Mouse (Mus musculus): ENCODE data around the gene Ankrd63. TPM values are rescaled to one million over a fixed set of nuclear protein-coding genes. Genes with fewer than 3 reads are reported as not detected.
A peak's percentile ranks its signal among the peaks of the same experiment; 100 is the strongest.

Ankrd63 gene
- polyA plus RNA-seq, 1 experiment from 2014 or later, result 0.11 TPM

GRCm38 (mm10) chr2:118714230-118714629 lies 10.5 kb upstream of the Ankrd63 start:
- no peak overlapping the region for H3K9ac ChIP-seq (ENCODE audit: low read depth, low read length)
- H3K27ac ChIP-seq (replicated peaks; ENCODE audit: low read depth, low read length), result no peak overlapping the region
- no peaks in the 10 kb centered on the region for H3K9me3 ChIP-seq (ENCODE audit: control insufficient read depth, low read length)
- 52% methylated on average over 4 of the region's 4 CpGs for WGBS
- no peaks in the 10 kb centered on the region for H3K36me3 ChIP-seq (ENCODE audit: control insufficient read depth, insufficient read depth, low read length)
- DNase-seq (ENCODE audit: low spot score) (no peak), ATAC-seq (ENCODE audit: low read depth) (no peak)
- H3K27me3 ChIP-seq (replicated peaks; ENCODE audit: control insufficient read depth, insufficient read depth, low read length), result peaks cover 38% of the 10 kb centered on the region
- H3K4me2 ChIP-seq (ENCODE audit: low read depth, low read length), result no peak overlapping the region
- peaks cover 4% of the 10 kb centered on the region; the same call in 1 of the 2 replicates for H3K4me1 ChIP-seq (ENCODE audit: control insufficient read depth, insufficient read depth, low read length)
- H3K4me3 ChIP-seq (ENCODE audit: low read depth, low read length), result no peak overlapping the region

GRCm38 (mm10) chr2:118713631-118714030 lies 9.9 kb upstream of the Ankrd63 start:
- no peak for ATAC-seq (ENCODE audit: low read depth)
- H3K27ac ChIP-seq (replicated peaks; ENCODE audit: low read depth, low read length), result no peak overlapping the region
- H3K4me1 ChIP-seq (ENCODE audit: control insufficient read depth, insufficient read depth, low read length), result peaks cover 4% of the 10 kb centered on the region; the same call in 1 of the 2 replicates
- H3K27me3 ChIP-seq (replicated peaks; ENCODE audit: control insufficient read depth, insufficient read depth, low read length), result peaks cover 44% of the 10 kb centered on the region
- DNase-seq (ENCODE audit: low spot score), result no peak
- WGBS, result 92% methylated on average over 6 of the region's 6 CpGs
- no peak overlapping the region for H3K4me2 ChIP-seq (ENCODE audit: low read depth, low read length)
- no peak overlapping the region for H3K9ac ChIP-seq (ENCODE audit: low read depth, low read length)
- H3K9me3 ChIP-seq (ENCODE audit: control insufficient read depth, low read length), result no peaks in the 10 kb centered on the region
- H3K36me3 ChIP-seq (ENCODE audit: control insufficient read depth, insufficient read depth, low read length), result no peaks in the 10 kb centered on the region
- H3K4me3 ChIP-seq (ENCODE audit: low read depth, low read length), result no peak overlapping the region

- peaks cover 4% of the 10 kb centered on the region; the same call in 1 of the 2 replicates for H3K4me1 ChIP-seq (ENCODE audit: control insufficient read depth, insufficient read depth, low read length)
- H3K27me3 ChIP-seq (replicated peaks; ENCODE audit: control insufficient read depth, insufficient read depth, low read length), result peaks cover 70% of the 10 kb centered on the region
- DNase-seq (ENCODE audit: low spot score) (peak; percentile 81), ATAC-seq (ENCODE audit: low read depth) (peak; percentile 81)
- H3K4me3 ChIP-seq (ENCODE audit: low read depth, low read length), result peak overlapping the region; percentile 41
- H3K4me2 ChIP-seq (ENCODE audit: low read depth, low read length), result peak overlapping the region; percentile 90
- H3K9ac ChIP-seq (ENCODE audit: low read depth, low read length), result peak overlapping the region; percentile 51
- H3K9me3 ChIP-seq (ENCODE audit: control insufficient read depth, low read length), result no peaks in the 10 kb centered on the region
- H3K36me3 ChIP-seq (ENCODE audit: control insufficient read depth, insufficient read depth, low read length), result no peaks in the 10 kb centered on the region
- H3K27ac ChIP-seq (replicated peaks; ENCODE audit: low read depth, low read length), result no peak overlapping the region
- WGBS, result under 1% methylated on average over 23 of the region's 36 CpGs
These were observed 7.3 kb upstream of the Ankrd63 start for GRCm38 (mm10) chr2:118711038-118711494.

- H3K9me3 ChIP-seq (ENCODE audit: control insufficient read depth, low read length), result no peaks in the 10 kb centered on the region
- no peak overlapping the region for H3K4me3 ChIP-seq (ENCODE audit: low read depth, low read length)
- no peaks in the 10 kb centered on the region for H3K36me3 ChIP-seq (ENCODE audit: control insufficient read depth, insufficient read depth, low read length)
- H3K4me2 ChIP-seq (ENCODE audit: low read depth, low read length), result no peak overlapping the region
- H3K9ac ChIP-seq (ENCODE audit: low read depth, low read length), result no peak overlapping the region
- ATAC-seq (ENCODE audit: low read depth) (no peak), DNase-seq (ENCODE audit: low spot score) (no peak)
- H3K27ac ChIP-seq (replicated peaks; ENCODE audit: low read depth, low read length), result no peak overlapping the region
- H3K27me3 ChIP-seq (replicated peaks; ENCODE audit: control insufficient read depth, insufficient read depth, low read length), result peaks cover 83% of the 10 kb centered on the region
- H3K4me1 ChIP-seq (ENCODE audit: control insufficient read depth, insufficient read depth, low read length), result peaks cover 4% of the 10 kb centered on the region; the same call in 1 of the 2 replicates
- WGBS, result 44% methylated on average over 4 of the region's 4 CpGs
These were observed 6.0 kb upstream of the Ankrd63 start for GRCm38 (mm10) chr2:118709655-118710221.

- ATAC-seq (ENCODE audit: low read depth) (no peak), DNase-seq (ENCODE audit: low spot score) (no peak)
- Histone ChIP-seq H3K27me3 (replicated peaks; ENCODE audit: control insufficient read depth, insufficient read depth, low read length) (peaks cover 96% of the 10 kb centered on the region), H3K36me3 (ENCODE audit: control insufficient read depth, insufficient read depth, low read length) (no peaks in the 10 kb centered on the region), H3K4me2 (ENCODE audit: low read depth, low read length) (no peak overlapping the region), H3K27ac (replicated peaks; ENCODE audit: low read depth, low read length) (no peak overlapping the region), H3K4me3 (ENCODE audit: low read depth, low read length) (no peak overlapping the region), H3K4me1 (ENCODE audit: control insufficient read depth, insufficient read depth, low read length) (peaks cover 9% of the 10 kb centered on the region; the same call in 1 of the 2 replicates), H3K9ac (ENCODE audit: low read depth, low read length) (no peak overlapping the region), H3K9me3 (ENCODE audit: control insufficient read depth, low read length) (no peaks in the 10 kb centered on the region)
- 80% methylated on average over 4 of the region's 4 CpGs for WGBS
These were observed 4.7 kb upstream of the Ankrd63 start for GRCm38 (mm10) chr2:118708472-118708871.

GRCm38 (mm10) chr2:118706436-118706835 lies 2.7 kb upstream of the Ankrd63 start:
- 12% methylated on average over 6 of the region's 6 CpGs for WGBS
- no peak overlapping the region for H3K4me3 ChIP-seq (ENCODE audit: low read depth, low read length)
- no peak overlapping the region for H3K27ac ChIP-seq (replicated peaks; ENCODE audit: low read depth, low read length)
- peaks cover 16% of the 10 kb centered on the region; the same call in 1 of the 2 replicates for H3K4me1 ChIP-seq (ENCODE audit: control insufficient read depth, insufficient read depth, low read length)
- DNase-seq (ENCODE audit: low spot score) (no peak), ATAC-seq (ENCODE audit: low read depth) (no peak)
- H3K36me3 ChIP-seq (ENCODE audit: control insufficient read depth, insufficient read depth, low read length), result no peaks in the 10 kb centered on the region
- peaks cover 99% of the 10 kb centered on the region for H3K27me3 ChIP-seq (replicated peaks; ENCODE audit: control insufficient read depth, insufficient read depth, low read length)
- no peak overlapping the region for H3K4me2 ChIP-seq (ENCODE audit: low read depth, low read length)
- no peak overlapping the region for H3K9ac ChIP-seq (ENCODE audit: low read depth, low read length)
- no peaks in the 10 kb centered on the region for H3K9me3 ChIP-seq (ENCODE audit: control insufficient read depth, low read length)

GRCm38 (mm10) chr2:118702883-118703761 lies 641 bp downstream of the Ankrd63 start:
- Histone ChIP-seq H3K4me1 (ENCODE audit: control insufficient read depth, insufficient read depth, low read length) (peaks cover 20% of the 10 kb centered on the region), H3K4me2 (ENCODE audit: low read depth, low read length) (peak overlapping the region; percentile 75), H3K27me3 (replicated peaks; ENCODE audit: control insufficient read depth, insufficient read depth, low read length) (peaks cover 84% of the 10 kb centered on the region), H3K9ac (ENCODE audit: low read depth, low read length) (peak overlapping the region; percentile 44), H3K36me3 (ENCODE audit: control insufficient read depth, insufficient read depth, low read length) (no peaks in the 10 kb centered on the region), H3K4me3 (ENCODE audit: low read depth, low read length) (peak overlapping the region; percentile 43), H3K9me3 (ENCODE audit: control insufficient read depth, low read length) (no peaks in the 10 kb centered on the region), H3K27ac (replicated peaks; ENCODE audit: low read depth, low read length) (no peak overlapping the region)
- WGBS, result under 1% methylated on average over 33 of the region's 93 CpGs
- ATAC-seq (ENCODE audit: low read depth), result no peak
- no peak for DNase-seq (ENCODE audit: low spot score)

GRCm38 (mm10) chr2:118701971-118702882 lies 1.5 kb downstream of the Ankrd63 start:
- Histone ChIP-seq H3K9ac (ENCODE audit: low read depth, low read length) (no peak overlapping the region), H3K36me3 (ENCODE audit: control insufficient read depth, insufficient read depth, low read length) (no peaks in the 10 kb centered on the region), H3K4me2 (ENCODE audit: low read depth, low read length) (peak overlapping the region; percentile 75), H3K9me3 (ENCODE audit: control insufficient read depth, low read length) (no peaks in the 10 kb centered on the region), H3K4me3 (ENCODE audit: low read depth, low read length) (peak overlapping the region; percentile 43), H3K4me1 (ENCODE audit: control insufficient read depth, insufficient read depth, low read length) (peaks cover 27% of the 10 kb centered on the region), H3K27ac (replicated peaks; ENCODE audit: low read depth, low read length) (no peak overlapping the region), H3K27me3 (replicated peaks; ENCODE audit: control insufficient read depth, insufficient read depth, low read length) (peaks cover 75% of the 10 kb centered on the region)
- ATAC-seq (ENCODE audit: low read depth) (no peak), DNase-seq (ENCODE audit: low spot score) (no peak)
- WGBS, result 7% methylated on average over 28 of the region's 51 CpGs

Data from embryonic facial prominence, embryonic 14.5 days (tissue).